Mouse (Mus musculus): ENCODE measurements around the gene Ccdc9b. TPM values are rescaled to one million over a fixed set of nuclear protein-coding genes. Genes with fewer than 3 reads are reported as not detected.

Ccdc9b gene
- 2.4 and 3.3 TPM in 2 replicates for polyA plus RNA-seq (2012; rRNA removed)

DNA sequence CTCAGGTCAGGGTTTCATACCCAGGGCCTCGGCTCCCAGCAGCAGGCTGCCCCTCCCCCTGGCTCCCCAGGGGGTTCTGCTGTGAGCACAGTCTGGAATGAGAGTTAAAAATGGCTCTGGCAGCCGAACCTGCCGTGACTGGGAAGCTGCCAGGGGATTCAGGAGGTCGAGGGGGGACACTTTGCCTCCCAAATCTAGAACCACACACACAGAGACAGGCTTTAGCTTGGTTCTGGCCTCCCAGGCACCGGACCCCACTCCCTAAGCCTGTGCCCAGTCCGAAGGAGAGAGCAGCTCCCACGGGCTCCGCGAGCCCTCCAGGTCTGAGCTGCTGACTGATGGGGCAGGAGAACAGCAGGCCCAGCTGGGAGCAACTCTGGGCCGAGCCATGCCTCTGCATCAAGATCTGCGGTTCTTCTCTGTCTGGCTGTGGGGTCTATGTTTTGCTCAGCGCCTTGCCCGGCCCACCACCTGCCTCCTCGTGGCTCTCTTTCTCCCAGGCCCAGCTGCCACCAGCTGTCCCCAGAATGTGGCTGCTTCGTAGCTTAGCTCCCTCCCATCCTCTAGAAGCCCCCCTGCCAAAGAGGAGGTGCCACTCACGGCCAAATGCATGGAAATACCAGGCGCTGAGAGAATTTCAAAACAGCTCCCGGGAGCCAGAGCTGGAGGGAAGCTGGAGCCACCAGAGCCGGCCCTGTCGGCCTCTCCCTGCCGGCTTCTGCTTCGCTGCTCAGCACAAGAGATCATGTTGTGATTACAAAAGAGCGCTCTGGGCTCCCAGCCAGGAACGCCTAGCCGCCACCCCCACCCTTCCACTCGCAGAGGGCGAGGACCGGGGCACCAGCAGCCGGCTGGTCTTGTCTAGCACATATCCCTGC lies at the start of gene Ccdc9b:
TSS of gene Ccdc9b (minus strand) at position 756 of the 878 bp plus-strand sequence.
- Histone ChIP-seq H3K27me3 (ENCODE audit: control insufficient read depth, insufficient read depth, low read length) (no peaks in the 10 kb centered on the region), H3K36me3 (ENCODE audit: control insufficient read depth, insufficient read depth, low read length) (no peaks in the 10 kb centered on the region), H3K4me3 (ENCODE audit: low read depth, low read length) (peak within 1 kb of the TSS; percentile 44), H3K4me1 (ENCODE audit: control insufficient read depth, insufficient read depth, insufficient read length, low read length) (peaks cover 67% of the 10 kb centered on the region), H3K27ac (ENCODE audit: insufficient read depth, low read depth, low read length) (peak within 1 kb of the TSS; percentile 64)
- TF ChIP-seq POLR2A (IDR thresholded peaks at IDR 0.05; ENCODE audit: low read depth, low read length) (peak; percentile 80), CTCF (IDR thresholded peaks at IDR 0.05; ENCODE audit: extremely low read depth, insufficient read length, insufficient replicate concordance, low read depth, low read length) (no peak)
- 20% methylated on average over 29 of the region's 29 CpGs for WGBS

DNA sequence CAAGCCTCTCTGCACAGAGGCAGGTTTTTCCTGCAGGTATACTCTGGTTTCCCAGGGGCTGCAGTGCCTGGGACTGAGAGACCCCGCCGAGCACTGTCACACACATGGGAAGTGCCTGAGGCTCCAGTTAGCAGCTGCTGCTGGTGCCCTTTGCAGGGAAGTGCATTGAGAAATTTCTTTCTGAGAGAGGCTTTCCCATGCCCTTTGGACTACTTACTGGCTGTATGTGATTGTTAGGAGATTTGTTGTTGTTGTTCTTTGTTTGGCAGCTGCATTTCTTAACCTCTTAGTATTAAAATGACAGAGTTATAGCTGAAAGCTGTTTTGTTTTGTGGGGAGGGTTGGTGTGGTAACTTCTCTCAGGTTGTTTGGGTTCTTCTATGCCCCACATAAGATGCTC lies 48.4 kb upstream of the Ccdc9b start:
- peaks cover 2% of the 10 kb centered on the region for H3K4me1 ChIP-seq (ENCODE audit: control insufficient read depth, insufficient read depth, insufficient read length, low read length)
- no peak overlapping the region for H3K27ac ChIP-seq (ENCODE audit: insufficient read depth, low read depth, low read length)
- WGBS = 72% methylated on average over 2 of the region's 2 CpGs
- no peaks in the 10 kb centered on the region for H3K36me3 ChIP-seq (ENCODE audit: control insufficient read depth, insufficient read depth, low read length)
- TF ChIP-seq CTCF (IDR thresholded peaks at IDR 0.05; ENCODE audit: extremely low read depth, insufficient read length, insufficient replicate concordance, low read depth, low read length) (no peak), POLR2A (IDR thresholded peaks at IDR 0.05; ENCODE audit: low read depth, low read length) (no peak)
- no peak overlapping the region for H3K4me3 ChIP-seq (ENCODE audit: low read depth, low read length)
- no peaks in the 10 kb centered on the region for H3K27me3 ChIP-seq (ENCODE audit: control insufficient read depth, insufficient read depth, low read length)

DNA sequence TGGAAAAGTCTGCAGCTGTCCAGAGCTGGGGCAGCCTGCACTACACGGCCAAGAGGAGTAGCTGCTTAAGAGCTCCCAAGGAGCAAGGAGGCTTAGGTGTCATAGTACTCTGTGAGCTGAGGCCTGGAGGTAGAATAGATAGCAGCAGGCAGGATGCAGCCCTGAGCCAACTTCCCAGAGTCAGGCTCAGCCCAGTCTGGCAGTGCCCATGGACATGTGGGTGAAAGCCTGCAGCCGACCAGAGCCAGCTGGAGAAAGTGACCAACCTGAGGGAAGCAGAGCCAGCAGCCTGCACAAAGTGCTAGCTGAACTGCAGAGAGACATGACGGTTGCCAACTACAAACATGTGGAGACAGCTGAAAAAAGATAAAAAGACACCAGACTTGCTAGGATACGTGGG lies 44.4 kb upstream of the Ccdc9b start:
- no peaks in the 10 kb centered on the region; the same call in 1 of the 2 replicates for H3K4me1 ChIP-seq (ENCODE audit: control insufficient read depth, insufficient read depth, insufficient read length, low read length)
- H3K27me3 ChIP-seq (ENCODE audit: control insufficient read depth, insufficient read depth, low read length) = no peaks in the 10 kb centered on the region
- H3K27ac ChIP-seq (ENCODE audit: insufficient read depth, low read depth, low read length) = no peak overlapping the region
- 88% methylated on average over 4 of the region's 4 CpGs for WGBS
- no peak for TF ChIP-seq POLR2A (IDR thresholded peaks at IDR 0.05; ENCODE audit: low read depth, low read length)
- TF ChIP-seq CTCF (IDR thresholded peaks at IDR 0.05; ENCODE audit: extremely low read depth, insufficient read length, insufficient replicate concordance, low read depth, low read length) = no peak
- no peaks in the 10 kb centered on the region for H3K36me3 ChIP-seq (ENCODE audit: control insufficient read depth, insufficient read depth, low read length)
- H3K4me3 ChIP-seq (ENCODE audit: low read depth, low read length) = no peak overlapping the region

DNA sequence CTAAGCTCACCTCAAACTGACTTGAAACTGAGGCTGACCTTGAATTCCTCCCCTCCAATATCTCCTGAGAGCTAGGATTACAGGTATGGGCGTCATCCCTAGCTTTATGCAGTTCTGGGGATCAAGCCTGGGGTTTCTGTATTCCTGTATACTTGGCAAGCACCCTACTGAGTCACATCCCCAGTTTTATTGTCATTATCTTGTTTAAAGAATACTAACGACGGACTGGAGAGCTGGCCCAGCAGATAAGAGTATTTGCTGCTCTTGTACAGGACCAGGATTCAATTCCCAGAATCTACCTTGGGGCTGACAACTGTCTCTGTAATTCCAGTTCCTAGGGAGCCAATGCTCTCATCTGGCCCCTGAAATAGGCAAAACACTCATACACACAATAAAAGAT lies 43.3 kb upstream of the Ccdc9b start:
- TF ChIP-seq CTCF (IDR thresholded peaks at IDR 0.05; ENCODE audit: extremely low read depth, insufficient read length, insufficient replicate concordance, low read depth, low read length) = no peak
- TF ChIP-seq POLR2A (IDR thresholded peaks at IDR 0.05; ENCODE audit: low read depth, low read length) = no peak
- no peaks in the 10 kb centered on the region for H3K36me3 ChIP-seq (ENCODE audit: control insufficient read depth, insufficient read depth, low read length)
- 18% methylated on average over 3 of the region's 3 CpGs for WGBS
- no peak overlapping the region for H3K4me3 ChIP-seq (ENCODE audit: low read depth, low read length)
- H3K27ac ChIP-seq (ENCODE audit: insufficient read depth, low read depth, low read length) = no peak overlapping the region
- H3K27me3 ChIP-seq (ENCODE audit: control insufficient read depth, insufficient read depth, low read length) = no peaks in the 10 kb centered on the region
- no peaks in the 10 kb centered on the region; the same call in 1 of the 2 replicates for H3K4me1 ChIP-seq (ENCODE audit: control insufficient read depth, insufficient read depth, insufficient read length, low read length)

DNA sequence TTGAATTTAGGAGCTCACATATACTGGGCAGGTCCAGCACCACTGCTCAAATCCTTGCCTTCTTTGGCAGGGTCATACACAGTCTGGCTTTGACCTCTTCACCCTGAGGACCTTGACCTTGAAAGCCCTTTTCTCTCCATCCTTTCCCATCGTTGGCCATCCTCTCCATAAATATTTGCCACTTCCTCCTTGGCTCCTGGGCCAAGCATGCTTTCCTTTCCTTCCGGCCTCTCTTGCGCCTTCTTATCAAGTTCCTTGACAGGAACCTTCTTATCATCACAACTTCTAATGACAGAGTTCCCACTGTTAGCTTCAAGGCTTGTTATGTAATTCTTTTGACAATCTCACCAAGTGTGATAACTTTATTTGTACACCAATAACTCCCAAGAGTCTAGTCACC lies 42.7 kb upstream of the Ccdc9b start:
- H3K36me3 ChIP-seq (ENCODE audit: control insufficient read depth, insufficient read depth, low read length) = no peaks in the 10 kb centered on the region
- 12% methylated on average over 3 of the region's 3 CpGs for WGBS
- H3K27ac ChIP-seq (ENCODE audit: insufficient read depth, low read depth, low read length) = no peak overlapping the region
- no peak overlapping the region for H3K4me3 ChIP-seq (ENCODE audit: low read depth, low read length)
- TF ChIP-seq POLR2A (IDR thresholded peaks at IDR 0.05; ENCODE audit: low read depth, low read length) (no peak), CTCF (IDR thresholded peaks at IDR 0.05; ENCODE audit: extremely low read depth, insufficient read length, insufficient replicate concordance, low read depth, low read length) (no peak)
- no peaks in the 10 kb centered on the region for H3K27me3 ChIP-seq (ENCODE audit: control insufficient read depth, insufficient read depth, low read length)
- no peaks in the 10 kb centered on the region; the same call in 1 of the 2 replicates for H3K4me1 ChIP-seq (ENCODE audit: control insufficient read depth, insufficient read depth, insufficient read length, low read length)

DNA sequence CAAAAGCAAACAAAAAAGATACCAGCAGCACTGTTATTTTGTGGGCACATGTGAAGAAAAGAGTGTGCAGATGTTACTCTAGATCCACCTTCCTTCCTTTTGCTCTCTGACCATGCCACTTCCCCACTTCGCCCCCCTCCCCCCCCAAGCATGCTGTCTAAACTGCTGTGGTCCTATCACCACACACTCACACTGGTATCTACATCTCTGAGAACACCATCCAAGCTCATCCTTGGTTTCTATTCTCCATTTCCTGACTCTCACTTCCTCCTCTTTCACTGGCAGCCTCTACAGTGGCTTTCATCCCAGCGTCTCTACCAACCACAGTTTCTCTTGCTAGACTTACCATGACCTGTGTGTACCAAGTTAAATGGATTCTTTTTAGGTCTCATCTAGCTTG lies 42.0 kb upstream of the Ccdc9b start:
- Histone ChIP-seq H3K27ac (ENCODE audit: insufficient read depth, low read depth, low read length) (no peak overlapping the region), H3K27me3 (ENCODE audit: control insufficient read depth, insufficient read depth, low read length) (no peaks in the 10 kb centered on the region), H3K4me3 (ENCODE audit: low read depth, low read length) (no peak overlapping the region), H3K4me1 (ENCODE audit: control insufficient read depth, insufficient read depth, insufficient read length, low read length) (no peaks in the 10 kb centered on the region; the same call in 1 of the 2 replicates), H3K36me3 (ENCODE audit: control insufficient read depth, insufficient read depth, low read length) (no peaks in the 10 kb centered on the region)
- TF ChIP-seq POLR2A (IDR thresholded peaks at IDR 0.05; ENCODE audit: low read depth, low read length) (no peak), CTCF (IDR thresholded peaks at IDR 0.05; ENCODE audit: extremely low read depth, insufficient read length, insufficient replicate concordance, low read depth, low read length) (no peak)
- 70% methylated on average over 2 of the region's 2 CpGs for WGBS

DNA sequence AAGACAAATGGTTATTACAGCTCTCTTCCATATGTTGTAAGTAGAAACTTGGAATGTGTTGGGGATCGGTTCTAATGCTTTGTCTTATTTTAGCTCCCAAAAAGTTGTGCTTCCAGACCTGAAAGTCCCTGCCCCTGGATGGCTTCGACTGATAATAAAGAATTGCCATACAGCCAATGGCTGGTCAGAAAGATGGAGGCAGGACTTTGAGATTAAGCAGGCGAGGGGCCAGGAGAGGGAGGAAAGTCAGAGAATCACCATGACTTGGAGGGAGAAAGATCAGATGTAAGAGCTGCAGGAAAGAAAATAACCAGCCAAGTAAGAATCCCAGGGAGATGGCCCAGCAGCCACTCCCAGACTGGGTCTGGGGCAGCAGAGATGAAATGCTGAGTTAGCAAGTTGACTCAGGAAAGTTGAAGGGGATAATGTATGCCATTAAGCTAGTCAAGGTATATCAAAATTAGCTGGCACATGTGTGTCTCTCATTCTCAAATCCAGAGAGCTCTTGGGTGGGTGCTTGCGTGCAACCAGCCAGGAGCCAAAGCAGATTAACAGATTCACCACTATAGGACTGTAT lies 40.2 kb upstream of the Ccdc9b start:
- TF ChIP-seq CTCF (IDR thresholded peaks at IDR 0.05; ENCODE audit: extremely low read depth, insufficient read length, insufficient replicate concordance, low read depth, low read length) (no peak), POLR2A (IDR thresholded peaks at IDR 0.05; ENCODE audit: low read depth, low read length) (no peak)
- H3K4me1 ChIP-seq (ENCODE audit: control insufficient read depth, insufficient read depth, insufficient read length, low read length) = no peaks in the 10 kb centered on the region; the same call in 1 of the 2 replicates
- WGBS = 76% methylated on average over 4 of the region's 4 CpGs

More for the DNA sequence above, 40.2 kb upstream of the Ccdc9b start:
- Histone ChIP-seq H3K4me3 (ENCODE audit: low read depth, low read length) (no peak overlapping the region), H3K36me3 (ENCODE audit: control insufficient read depth, insufficient read depth, low read length) (no peaks in the 10 kb centered on the region), H3K27me3 (ENCODE audit: control insufficient read depth, insufficient read depth, low read length) (no peaks in the 10 kb centered on the region; the same call in 1 of the 2 replicates), H3K27ac (ENCODE audit: insufficient read depth, low read depth, low read length) (no peak overlapping the region)

Measured in small intestine, adult 2 months (tissue).